Mouse (Mus musculus): ENCODE measurements around the gene Pcdh15. TPM values are rescaled to one million over a fixed set of nuclear protein-coding genes. Genes with fewer than 3 reads are reported as not detected.

Gene Pcdh15
- polyA plus RNA-seq, 1 experiment = 0.16 TPM

- WGBS = 84% methylated on average over 3 of the region's 3 CpGs
These were observed 800.0 kb downstream of the Pcdh15 start for GRCm38 (mm10) chr10:73899165-73899564.

DNA sequence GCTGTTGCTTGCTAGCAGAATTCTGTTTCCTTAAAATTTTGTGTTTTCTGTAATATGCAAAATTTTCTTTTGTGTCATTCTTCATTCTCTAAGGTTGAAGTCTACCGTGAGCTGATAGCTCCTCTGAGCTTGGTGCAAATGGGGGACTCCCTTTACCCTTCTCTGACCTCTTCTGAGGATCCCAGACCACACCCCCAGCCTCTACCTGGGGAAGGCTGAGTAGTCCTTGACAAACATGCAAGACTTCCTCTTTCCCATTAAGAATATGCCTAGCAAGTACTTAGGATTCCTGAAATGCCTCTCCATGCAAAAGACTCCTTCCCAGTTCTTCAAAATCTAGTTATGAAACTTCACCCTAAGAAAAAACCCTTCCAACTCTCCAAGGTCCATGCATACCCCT is 808.5 kb downstream of the Pcdh15 start:
- WGBS = 73% methylated on average over 1 of the region's 1 CpGs
- DNase-seq = no peak
- H3K4me1 ChIP-seq (ENCODE audit: control insufficient read depth, insufficient read depth, low read length) = no peaks in the 10 kb centered on the region
- H3K4me3 ChIP-seq (ENCODE audit: insufficient read depth, low read depth, low read length) = no peak overlapping the region
- no peak overlapping the region for H3K27ac ChIP-seq (ENCODE audit: insufficient read depth, low read depth, low read length)
- TF ChIP-seq POLR2A (IDR thresholded peaks at IDR 0.05; ENCODE audit: low read depth, low read length) (no peak), CTCF (conservative IDR thresholded peaks at IDR 0.05; ENCODE audit: insufficient read depth, insufficient read length, low read depth, low read length) (no peak)
- no peaks in the 10 kb centered on the region for H3K27me3 ChIP-seq (replicated peaks; ENCODE audit: control insufficient read depth, insufficient read depth, low read length)
- no peaks in the 10 kb centered on the region for H3K36me3 ChIP-seq (ENCODE audit: control insufficient read depth, insufficient read depth, low read length)

More at GRCm38 (mm10) chr10:73899165-73899564, 800.0 kb downstream of the Pcdh15 start:
- no peak for DNase-seq
- no peaks in the 10 kb centered on the region for H3K36me3 ChIP-seq (ENCODE audit: control insufficient read depth, insufficient read depth, low read length)
- no peak for TF ChIP-seq POLR2A (IDR thresholded peaks at IDR 0.05; ENCODE audit: low read depth, low read length)
- TF ChIP-seq CTCF (conservative IDR thresholded peaks at IDR 0.05; ENCODE audit: insufficient read depth, insufficient read length, low read depth, low read length) = no peak
- no peaks in the 10 kb centered on the region for H3K27me3 ChIP-seq (replicated peaks; ENCODE audit: control insufficient read depth, insufficient read depth, low read length)
- H3K4me3 ChIP-seq (ENCODE audit: insufficient read depth, low read depth, low read length) = no peak overlapping the region
- H3K4me1 ChIP-seq (ENCODE audit: control insufficient read depth, insufficient read depth, low read length) = no peaks in the 10 kb centered on the region
- no peak overlapping the region for H3K27ac ChIP-seq (ENCODE audit: insufficient read depth, low read depth, low read length)

- Histone ChIP-seq H3K36me3 (ENCODE audit: control insufficient read depth, insufficient read depth, low read length) (no peaks in the 10 kb centered on the region), H3K27ac (ENCODE audit: insufficient read depth, low read depth, low read length) (no peak overlapping the region), H3K4me3 (ENCODE audit: insufficient read depth, low read depth, low read length) (no peak overlapping the region), H3K27me3 (replicated peaks; ENCODE audit: control insufficient read depth, insufficient read depth, low read length) (no peaks in the 10 kb centered on the region), H3K4me1 (ENCODE audit: control insufficient read depth, insufficient read depth, low read length) (no peaks in the 10 kb centered on the region)
- 48% methylated on average over 1 of the region's 1 CpGs for WGBS
- DNase-seq = no peak
- TF ChIP-seq POLR2A (IDR thresholded peaks at IDR 0.05; ENCODE audit: low read depth, low read length) (no peak), CTCF (conservative IDR thresholded peaks at IDR 0.05; ENCODE audit: insufficient read depth, insufficient read length, low read depth, low read length) (no peak)
These were observed 809.4 kb downstream of the Pcdh15 start for GRCm38 (mm10) chr10:73908568-73908967.

GRCm38 (mm10) chr10:73915170-73915569 is 816.0 kb downstream of the Pcdh15 start:
- Histone ChIP-seq H3K27ac (ENCODE audit: insufficient read depth, low read depth, low read length) (no peak overlapping the region), H3K27me3 (replicated peaks; ENCODE audit: control insufficient read depth, insufficient read depth, low read length) (no peaks in the 10 kb centered on the region), H3K36me3 (ENCODE audit: control insufficient read depth, insufficient read depth, low read length) (no peaks in the 10 kb centered on the region), H3K4me1 (ENCODE audit: control insufficient read depth, insufficient read depth, low read length) (no peaks in the 10 kb centered on the region), H3K4me3 (ENCODE audit: insufficient read depth, low read depth, low read length) (no peak overlapping the region)
- no peak for TF ChIP-seq POLR2A (IDR thresholded peaks at IDR 0.05; ENCODE audit: low read depth, low read length)
- no peak for TF ChIP-seq CTCF (conservative IDR thresholded peaks at IDR 0.05; ENCODE audit: insufficient read depth, insufficient read length, low read depth, low read length)
- 70% methylated on average over 4 of the region's 4 CpGs for WGBS
- no peak for DNase-seq

DNA sequence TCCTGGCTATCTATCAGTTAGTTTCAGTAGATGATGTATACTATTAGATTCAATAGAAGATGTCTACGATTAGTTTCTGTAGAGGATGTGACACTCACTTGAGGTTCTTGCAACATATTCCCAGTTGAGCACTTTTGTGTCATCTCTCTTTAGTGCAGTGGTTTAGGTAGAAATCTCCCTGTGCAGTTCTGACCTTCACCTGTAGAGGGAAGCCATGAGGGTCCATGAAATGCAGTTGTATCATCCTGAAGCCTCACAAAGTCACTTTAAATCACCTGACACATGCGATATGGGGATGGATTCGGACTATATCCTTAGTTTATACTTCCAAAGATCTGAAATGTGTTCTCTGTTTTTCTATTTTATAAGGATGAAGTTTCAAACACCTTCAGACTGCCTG is 822.4 kb downstream of the Pcdh15 start:
- no peak for TF ChIP-seq CTCF (conservative IDR thresholded peaks at IDR 0.05; ENCODE audit: insufficient read depth, insufficient read length, low read depth, low read length)
- no peak for TF ChIP-seq POLR2A (IDR thresholded peaks at IDR 0.05; ENCODE audit: low read depth, low read length)
- no peak for DNase-seq
- Histone ChIP-seq H3K4me3 (ENCODE audit: insufficient read depth, low read depth, low read length) (no peak overlapping the region), H3K27me3 (replicated peaks; ENCODE audit: control insufficient read depth, insufficient read depth, low read length) (no peaks in the 10 kb centered on the region), H3K36me3 (ENCODE audit: control insufficient read depth, insufficient read depth, low read length) (no peaks in the 10 kb centered on the region), H3K27ac (ENCODE audit: insufficient read depth, low read depth, low read length) (no peak overlapping the region), H3K4me1 (ENCODE audit: control insufficient read depth, insufficient read depth, low read length) (no peaks in the 10 kb centered on the region)
- WGBS = 62% methylated on average over 3 of the region's 3 CpGs

GRCm38 (mm10) chr10:73928672-73929071 is 829.5 kb downstream of the Pcdh15 start:
- Histone ChIP-seq H3K36me3 (ENCODE audit: control insufficient read depth, insufficient read depth, low read length) (no peaks in the 10 kb centered on the region), H3K27ac (ENCODE audit: insufficient read depth, low read depth, low read length) (no peak overlapping the region), H3K4me3 (ENCODE audit: insufficient read depth, low read depth, low read length) (no peak overlapping the region), H3K27me3 (replicated peaks; ENCODE audit: control insufficient read depth, insufficient read depth, low read length) (no peaks in the 10 kb centered on the region), H3K4me1 (ENCODE audit: control insufficient read depth, insufficient read depth, low read length) (no peaks in the 10 kb centered on the region)
- TF ChIP-seq POLR2A (IDR thresholded peaks at IDR 0.05; ENCODE audit: low read depth, low read length) (no peak), CTCF (conservative IDR thresholded peaks at IDR 0.05; ENCODE audit: insufficient read depth, insufficient read length, low read depth, low read length) (no peak)
- no peak for DNase-seq
- WGBS = 71% methylated on average over 1 of the region's 1 CpGs

DNA sequence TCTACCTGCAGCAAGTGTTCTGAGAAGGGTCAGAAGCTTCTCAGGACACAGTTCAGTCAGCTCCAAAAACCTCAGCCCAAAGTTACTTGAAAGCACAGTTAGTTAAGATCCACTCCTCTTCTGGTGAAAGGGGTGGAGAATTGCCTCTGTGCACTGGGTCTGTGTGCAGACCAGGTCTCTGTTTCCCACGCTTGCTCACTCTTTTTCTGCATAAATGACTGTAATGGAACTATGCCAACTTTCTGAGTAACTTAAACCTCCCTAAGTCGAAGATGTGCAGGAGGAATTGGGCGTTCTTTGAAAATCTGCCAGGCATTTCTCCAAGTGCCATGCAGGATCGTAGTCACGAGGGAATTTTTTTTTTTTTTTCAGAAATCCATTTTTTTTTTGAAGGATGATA is 830.6 kb downstream of the Pcdh15 start:
- no peak for TF ChIP-seq POLR2A (IDR thresholded peaks at IDR 0.05; ENCODE audit: low read depth, low read length)
- no peak for TF ChIP-seq CTCF (conservative IDR thresholded peaks at IDR 0.05; ENCODE audit: insufficient read depth, insufficient read length, low read depth, low read length)
- WGBS = 38% methylated on average over 5 of the region's 5 CpGs
- Histone ChIP-seq H3K36me3 (ENCODE audit: control insufficient read depth, insufficient read depth, low read length) (no peaks in the 10 kb centered on the region), H3K27ac (ENCODE audit: insufficient read depth, low read depth, low read length) (no peak overlapping the region), H3K4me1 (ENCODE audit: control insufficient read depth, insufficient read depth, low read length) (no peaks in the 10 kb centered on the region), H3K4me3 (ENCODE audit: insufficient read depth, low read depth, low read length) (no peak overlapping the region), H3K27me3 (replicated peaks; ENCODE audit: control insufficient read depth, insufficient read depth, low read length) (no peaks in the 10 kb centered on the region)
- no peak for DNase-seq

GRCm38 (mm10) chr10:73931185-73931584 is 832.0 kb downstream of the Pcdh15 start:
- DNase-seq = no peak
- Histone ChIP-seq H3K36me3 (ENCODE audit: control insufficient read depth, insufficient read depth, low read length) (no peaks in the 10 kb centered on the region), H3K27me3 (replicated peaks; ENCODE audit: control insufficient read depth, insufficient read depth, low read length) (no peaks in the 10 kb centered on the region), H3K4me3 (ENCODE audit: insufficient read depth, low read depth, low read length) (no peak overlapping the region), H3K27ac (ENCODE audit: insufficient read depth, low read depth, low read length) (no peak overlapping the region), H3K4me1 (ENCODE audit: control insufficient read depth, insufficient read depth, low read length) (no peaks in the 10 kb centered on the region)
- TF ChIP-seq CTCF (conservative IDR thresholded peaks at IDR 0.05; ENCODE audit: insufficient read depth, insufficient read length, low read depth, low read length) (no peak), POLR2A (IDR thresholded peaks at IDR 0.05; ENCODE audit: low read depth, low read length) (no peak)
